Comparison of ENCODE assay signal across 10 mouse cellular contexts in the genomic region with DNA sequence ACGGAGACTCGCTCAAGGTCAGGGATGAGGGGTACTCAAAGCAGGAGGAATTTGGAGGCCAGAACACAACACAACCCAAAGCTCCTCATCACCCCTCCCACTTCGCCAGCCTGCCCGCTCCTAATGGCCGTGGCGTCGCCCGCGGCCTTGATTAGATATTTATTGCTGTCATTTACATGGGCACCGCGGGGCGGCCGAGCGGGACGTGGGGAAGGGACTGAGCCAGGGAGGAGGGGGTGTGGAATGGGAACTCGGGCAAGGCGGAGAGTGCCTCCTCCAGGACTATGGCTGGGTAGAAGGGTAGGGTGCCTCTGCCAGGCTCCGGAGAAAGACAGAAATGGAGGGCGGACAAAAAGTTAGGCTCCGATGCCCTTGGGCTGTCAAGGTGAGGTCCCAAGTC. TPM values are rescaled to one million over a fixed set of nuclear protein-coding genes. Genes with fewer than 3 reads are reported as not detected.
DNase-seq lines count a peak whose midpoint lies in the region; ATAC-seq and TF ChIP-seq lines count a peak whose summit lies in the region.
"Had no signal": no experiment of that assay in that cellular context is flagged by ENCODE, and none has a peak within 500 bp of the region (broad histone marks: within the 10 kb centered on the region; RNA-seq: fewer than 3 reads in every experiment).

No protein-coding gene starts in this region.

- H3K9me3 ChIP-seq in forebrain, embryonic 10.5 days, result no peaks in the 10 kb centered on the region
- no peaks in the 10 kb centered on the region for H3K9me3 ChIP-seq in forebrain, embryonic 16.5 days (ENCODE audit: control insufficient read depth, low read length)
- no peaks in the 10 kb centered on the region for H3K9me3 ChIP-seq in lung, embryonic 14.5 days (ENCODE audit: low read depth, low read length)
- H3K9me3 ChIP-seq in hindbrain, embryonic 14.5 days (ENCODE audit: control insufficient read depth, low read length), result no peaks in the 10 kb centered on the region
- H3K9me3 ChIP-seq in neural tube, embryonic 11.5 days (ENCODE audit: control insufficient read depth, low read length), result no peaks in the 10 kb centered on the region

- H3K27ac ChIP-seq in forebrain, embryonic 10.5 days, result no peak overlapping the region
- H3K27ac ChIP-seq in forebrain, embryonic 16.5 days (ENCODE audit: low read length), result no peak overlapping the region
- no peak overlapping the region for H3K27ac ChIP-seq in lung, embryonic 14.5 days (ENCODE audit: low read depth)
- no peak overlapping the region for H3K27ac ChIP-seq in hindbrain, embryonic 14.5 days
- H3K27ac ChIP-seq in neural tube, embryonic 11.5 days (ENCODE audit: low read depth, low read length), result no peak overlapping the region

- H3K4me2 ChIP-seq in forebrain, embryonic 16.5 days (ENCODE audit: low read length), result no peak overlapping the region
- no peak overlapping the region for H3K4me2 ChIP-seq in lung, embryonic 14.5 days
- peak overlapping the region; percentile 19 for H3K4me2 ChIP-seq in hindbrain, embryonic 14.5 days (replicated peaks)
- 0 out of 2 replicates have a peak overlapping the region, but pooled peaks have one; percentile 16 for H3K4me2 ChIP-seq in neural tube, embryonic 11.5 days (ENCODE audit: low read depth)

- H3K27me3 ChIP-seq in forebrain, embryonic 10.5 days (ENCODE audit: poor library complexity, severe bottlenecking), result peaks cover 100% of the 10 kb centered on the region
- peaks cover 76% of the 10 kb centered on the region for H3K27me3 ChIP-seq in forebrain, embryonic 16.5 days (replicated peaks; ENCODE audit: control insufficient read depth, insufficient read depth, low read length)
- peaks cover 100% of the 10 kb centered on the region for H3K27me3 ChIP-seq in lung, embryonic 14.5 days (ENCODE audit: insufficient read depth, low read length)
- peaks cover 92% of the 10 kb centered on the region for H3K27me3 ChIP-seq in hindbrain, embryonic 14.5 days (ENCODE audit: control insufficient read depth, insufficient read depth, low read length)
- peaks cover 99% of the 10 kb centered on the region for H3K27me3 ChIP-seq in neural tube, embryonic 11.5 days (ENCODE audit: control insufficient read depth, insufficient read depth, low read length)

- H3K4me1 ChIP-seq in forebrain, embryonic 10.5 days, result peaks cover 65% of the 10 kb centered on the region
- peaks cover 21% of the 10 kb centered on the region for H3K4me1 ChIP-seq in forebrain, embryonic 16.5 days (replicated peaks; ENCODE audit: control insufficient read depth, insufficient read depth, low read length)
- H3K4me1 ChIP-seq in lung, embryonic 14.5 days (ENCODE audit: insufficient read depth), result no peaks in the 10 kb centered on the region
- H3K4me1 ChIP-seq in lung, adult 2 months (ENCODE audit: control insufficient read depth, insufficient read depth, low read length), result peaks cover 6% of the 10 kb centered on the region; the same call in 1 of the 2 replicates
- peaks cover 11% of the 10 kb centered on the region; the same call in 1 of the 2 replicates for H3K4me1 ChIP-seq in hindbrain, embryonic 14.5 days (replicated peaks; ENCODE audit: control insufficient read depth, insufficient read depth, low read length)
- peaks cover 15% of the 10 kb centered on the region for H3K4me1 ChIP-seq in neural tube, embryonic 11.5 days (ENCODE audit: control insufficient read depth, insufficient read depth, low read length)

- DNase-seq in forebrain, embryonic 10.5 days (ENCODE audit: extremely low spot score, low spot score), result peak; percentile 47
- DNase-seq in lung, embryonic 14.5 days, result no peak
- DNase-seq in lung, adult 2 months, result no peak
- no peak for DNase-seq in hindbrain, embryonic 14.5 days (ENCODE audit: low spot score)
- peak; percentile 52 for DNase-seq in neural tube, embryonic 11.5 days (ENCODE audit: low spot score)
- DNase-seq in natural killer cell, adult 2 months (ENCODE audit: low spot score in 2 of 2), result no peak
- DNase-seq: cerebellum, adult 9-11 months had no signal

- no peak for ATAC-seq in forebrain, embryonic 16.5 days
- ATAC-seq in lung, embryonic 14.5 days (ENCODE audit: insufficient read depth), result no peak
- no peak for ATAC-seq in hindbrain, embryonic 14.5 days (ENCODE audit: low FRiP score)
- ATAC-seq in neural tube, embryonic 11.5 days (ENCODE audit: insufficient read depth, low FRiP score, low TSS enrichment), result peak; percentile 46; the same call in 1 of the 2 replicates
- no peak for ATAC-seq in erythroid progenitor cell, adult 5-6 weeks (replicated peaks; ENCODE audit: low FRiP score, poor library complexity, severe bottlenecking)

- H3K9ac ChIP-seq in forebrain, embryonic 16.5 days (replicated peaks; ENCODE audit: low read depth, low read length), result no peak overlapping the region
- no peak overlapping the region for H3K9ac ChIP-seq in lung, embryonic 14.5 days
- no peak overlapping the region for H3K9ac ChIP-seq in hindbrain, embryonic 14.5 days
- no peak overlapping the region for H3K9ac ChIP-seq in neural tube, embryonic 11.5 days (ENCODE audit: low read length)

- WGBS in forebrain, embryonic 10.5 days, result under 1% methylated on average over 20 of the region's 20 CpGs
- under 1% methylated on average over 20 of the region's 20 CpGs for WGBS in forebrain, embryonic 16.5 days
- under 1% methylated on average over 20 of the region's 20 CpGs for WGBS in lung, embryonic 14.5 days
- WGBS in lung, adult 2 months, result 4% methylated on average over 20 of the region's 20 CpGs
- WGBS in hindbrain, embryonic 14.5 days, result under 1% methylated on average over 20 of the region's 20 CpGs
- WGBS in neural tube, embryonic 11.5 days, result under 1% methylated on average over 20 of the region's 20 CpGs

- no peaks in the 10 kb centered on the region for H3K36me3 ChIP-seq in forebrain, embryonic 10.5 days (replicated peaks)
- no peaks in the 10 kb centered on the region for H3K36me3 ChIP-seq in forebrain, embryonic 16.5 days (ENCODE audit: control insufficient read depth, insufficient read depth)
- H3K36me3 ChIP-seq in lung, embryonic 14.5 days (ENCODE audit: insufficient read depth), result no peaks in the 10 kb centered on the region
- H3K36me3 ChIP-seq in hindbrain, embryonic 14.5 days (replicated peaks; ENCODE audit: control insufficient read depth, insufficient read depth), result no peaks in the 10 kb centered on the region
- no peaks in the 10 kb centered on the region for H3K36me3 ChIP-seq in neural tube, embryonic 11.5 days (ENCODE audit: control insufficient read depth, insufficient read depth, low read length)

- peak overlapping the region; percentile 33 for H3K4me3 ChIP-seq in forebrain, embryonic 10.5 days
- no peak overlapping the region for H3K4me3 ChIP-seq in forebrain, embryonic 16.5 days (replicated peaks; ENCODE audit: low read length)
- H3K4me3 ChIP-seq in lung, embryonic 14.5 days (ENCODE audit: low read depth, low read length), result 0 out of 2 replicates have a peak overlapping the region, but pooled peaks have one; percentile 4
- H3K4me3 ChIP-seq in lung, adult 2 months (replicated peaks; ENCODE audit: extremely low read depth, low read depth, low read length), result no peak overlapping the region
- peak overlapping the region; percentile 2; the same call in 1 of the 2 replicates for H3K4me3 ChIP-seq in hindbrain, embryonic 14.5 days (replicated peaks; ENCODE audit: low read length)
- no peak overlapping the region for H3K4me3 ChIP-seq in neural tube, embryonic 11.5 days (ENCODE audit: low read depth, low read length)

- no peak for TF ChIP-seq POLR2A in lung, adult 2 months (IDR thresholded peaks at IDR 0.05; ENCODE audit: borderline replicate concordance, extremely low read depth, low read depth, low read length)

- no peak for TF ChIP-seq CTCF in lung, embryonic 14.5 days (IDR thresholded peaks at IDR 0.05; ENCODE audit: low read depth)
- TF ChIP-seq CTCF in lung, adult 2 months (IDR thresholded peaks at IDR 0.05; ENCODE audit: insufficient read depth, low read length), result no peak

RNA-seq across cellular contexts. Expression of a gene that starts 3.1 kb away (rescaled TPM):
- 1.7 and 2.3 TPM in 2 replicates for polyA plus RNA-seq in forebrain, embryonic 10.5 days (2016; fragmentation: Nextera tagmentation; extraction: Ambion mirVana)
- 0.10 TPM in 1 of 2 replicates, not detected in the other for polyA plus RNA-seq in forebrain, embryonic 16.5 days (2015; fragmentation: Nextera tagmentation; extraction: Ambion mirVana)
- not detected in 2 replicates for polyA plus RNA-seq in lung, embryonic 14.5 days (2014; fragmentation: Nextera tagmentation; extraction: Ambion mirVana)
- polyA plus RNA-seq in lung, adult 2 months (2012; rRNA removed), result not detected in 2 replicates
- polyA plus RNA-seq in hindbrain, embryonic 14.5 days (2014; fragmentation: Nextera tagmentation; extraction: Ambion mirVana), result 2.7 and 3.3 TPM in 2 replicates
- 0.38 and 0.77 TPM in 2 replicates for polyA plus RNA-seq in neural tube, embryonic 11.5 days (2014; fragmentation: Nextera tagmentation; extraction: Ambion mirVana)
- total RNA-seq in erythroid progenitor cell, adult 5-6 weeks (2015; ENCODE audit: low replicate concordance), result not detected in 2 replicates
- total RNA-seq in erythroid progenitor cell, adult 5-6 weeks (2017; ENCODE audit: low replicate concordance), result not detected in 2 replicates
- total RNA-seq: gastrocnemius, adult 18-20 months had no signal

RNA-seq across cellular contexts. Expression of a gene that starts 46.2 kb away (rescaled TPM):
- polyA plus RNA-seq in forebrain, embryonic 10.5 days (2016; fragmentation: Nextera tagmentation; extraction: Ambion mirVana), result 0.16 TPM in 1 of 2 replicates, not detected in the other
- 0.15 and 0.47 TPM in 2 replicates for polyA plus RNA-seq in forebrain, embryonic 16.5 days (2015; fragmentation: Nextera tagmentation; extraction: Ambion mirVana)
- polyA plus RNA-seq in lung, embryonic 14.5 days (2014; fragmentation: Nextera tagmentation; extraction: Ambion mirVana), result not detected in 2 replicates
- not detected in 2 replicates for polyA plus RNA-seq in lung, adult 2 months (2012; rRNA removed)
- 0.13 TPM in 1 of 2 replicates, not detected in the other for polyA plus RNA-seq in hindbrain, embryonic 14.5 days (2014; fragmentation: Nextera tagmentation; extraction: Ambion mirVana)
- polyA plus RNA-seq in neural tube, embryonic 11.5 days (2014; fragmentation: Nextera tagmentation; extraction: Ambion mirVana), result not detected in 2 replicates
- total RNA-seq in erythroid progenitor cell, adult 5-6 weeks (2015; ENCODE audit: low replicate concordance), result not detected in 2 replicates
- total RNA-seq in erythroid progenitor cell, adult 5-6 weeks (2017; ENCODE audit: low replicate concordance), result not detected in 2 replicates
- total RNA-seq: gastrocnemius, adult 18-20 months had no signal

RNA-seq across cellular contexts. Expression of a gene that starts 52.4 kb away (rescaled TPM):
- not detected in 2 replicates for polyA plus RNA-seq in forebrain, embryonic 10.5 days (2016; fragmentation: Nextera tagmentation; extraction: Ambion mirVana)
- polyA plus RNA-seq in forebrain, embryonic 16.5 days (2015; fragmentation: Nextera tagmentation; extraction: Ambion mirVana), result 0.18 TPM in 1 of 2 replicates, not detected in the other
- not detected in 2 replicates for polyA plus RNA-seq in lung, embryonic 14.5 days (2014; fragmentation: Nextera tagmentation; extraction: Ambion mirVana)
- not detected in 2 replicates for polyA plus RNA-seq in lung, adult 2 months (2012; rRNA removed)
- polyA plus RNA-seq in hindbrain, embryonic 14.5 days (2014; fragmentation: Nextera tagmentation; extraction: Ambion mirVana), result 0.13 TPM in 1 of 2 replicates, not detected in the other
- polyA plus RNA-seq in neural tube, embryonic 11.5 days (2014; fragmentation: Nextera tagmentation; extraction: Ambion mirVana), result not detected in 2 replicates
- total RNA-seq in erythroid progenitor cell, adult 5-6 weeks (2015; ENCODE audit: low replicate concordance), result not detected in 2 replicates
- not detected in 2 replicates for total RNA-seq in erythroid progenitor cell, adult 5-6 weeks (2017; ENCODE audit: low replicate concordance)
- total RNA-seq: gastrocnemius, adult 18-20 months had no signal

Comparison
In these comparisons a context has a peak if more than half of its experiments do, and no peak if none do; other contexts are left out.
1. H3K4me3 ChIP-seq: peak in forebrain, embryonic 10.5 days (single experiment), lung, embryonic 14.5 days (single experiment) and hindbrain, embryonic 14.5 days (single experiment); none in forebrain, embryonic 16.5 days (single experiment), lung, adult 2 months (single experiment) and neural tube, embryonic 11.5 days (single experiment).
2. DNase-seq: peak in forebrain, embryonic 10.5 days (single experiment) and neural tube, embryonic 11.5 days (single experiment); none in lung, embryonic 14.5 days (single experiment), lung, adult 2 months (single experiment), hindbrain, embryonic 14.5 days (single experiment) and natural killer cell, adult 2 months (0 of 2).
3. H3K4me2 ChIP-seq: peak in hindbrain, embryonic 14.5 days (single experiment) and neural tube, embryonic 11.5 days (single experiment); none in forebrain, embryonic 16.5 days (single experiment) and lung, embryonic 14.5 days (single experiment).